Mouse (Mus musculus) testis, adult 2 months (tissue): Measurements from ENCODE around the gene Ppara.

ENCODE experiments used
- CTCF ChIP-seq: fragments of 200-500 bp; IDR thresholded peaks from 2 replicates; pipeline ENCODE4 v1.5.1; 2012; ENCODE audit warnings: low read depth, mild to moderate bottlenecking, inconsistent platforms, low read length, moderate library complexity; ENCODE audit not compliant: control insufficient read depth, insufficient read depth, insufficient replicate concordance
- POLR2A ChIP-seq: fragments of 200-500 bp; IDR thresholded peaks from 2 replicates; pipeline ENCODE4 v1.6.1; 2012; ENCODE audit warnings: low read depth, mild to moderate bottlenecking, inconsistent platforms, low read length, moderate library complexity; ENCODE audit not compliant: control insufficient read depth

DNA sequence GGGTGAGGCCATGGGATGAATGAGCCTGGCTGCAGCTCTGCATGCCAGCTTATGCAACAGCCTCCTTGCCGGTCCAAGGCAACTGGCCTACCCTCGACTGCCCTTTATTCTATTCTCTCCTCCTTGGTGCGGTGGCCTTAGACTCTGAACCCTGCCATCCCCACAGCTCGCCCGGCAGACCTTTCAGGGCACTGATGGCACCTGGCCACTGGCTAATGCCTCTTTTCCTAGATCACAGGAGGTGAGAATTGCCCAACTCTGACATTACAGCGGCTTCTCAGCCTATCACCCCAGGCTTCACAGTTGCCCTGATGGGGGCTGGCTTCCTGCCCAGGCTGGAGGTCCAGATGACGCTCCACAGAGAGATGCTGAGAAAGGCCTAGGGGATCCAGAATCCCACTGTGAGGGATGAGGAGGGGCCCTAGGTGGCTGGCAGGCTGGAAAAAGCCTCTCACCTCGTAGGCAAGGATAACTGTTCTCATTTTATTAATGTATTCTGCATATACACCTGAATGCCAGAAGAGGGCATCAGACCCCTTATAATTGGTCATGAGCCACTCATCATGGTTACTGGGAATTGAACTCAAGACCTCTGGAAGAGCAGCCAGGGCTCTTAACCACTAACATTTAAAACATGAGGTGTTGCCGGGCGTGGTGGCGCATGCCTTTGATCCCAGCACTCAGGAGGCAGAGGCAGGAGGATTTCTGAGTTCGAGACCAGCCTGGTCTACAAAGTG, 117.0 kb downstream of the Ppara start:
- no peak for TF ChIP-seq CTCF
- no peak for TF ChIP-seq POLR2A
